Mouse (Mus musculus) testis, adult 2 months (tissue): ENCODE data around the gene Zfp697.
"Not testable (repeated sequence)": the region's sequence is repeated elsewhere in the genome, so short reads cannot be mapped to it uniquely, and the experiment has no call there.

Experiments
- CTCF ChIP-seq: fragments of 200-500 bp; IDR thresholded peaks from 2 replicates; pipeline ENCODE4 v1.5.1; 2012; ENCODE audit warnings: low read depth, mild to moderate bottlenecking, inconsistent platforms, low read length, moderate library complexity; ENCODE audit not compliant: control insufficient read depth, insufficient read depth, insufficient replicate concordance
- POLR2A ChIP-seq: fragments of 200-500 bp; IDR thresholded peaks from 2 replicates; pipeline ENCODE4 v1.6.1; 2012; ENCODE audit warnings: low read depth, mild to moderate bottlenecking, inconsistent platforms, low read length, moderate library complexity; ENCODE audit not compliant: control insufficient read depth

GRCm38 (mm10) chr3:98613540-98613939, 231.3 kb downstream of the Zfp697 start:
- not testable (repeated sequence) for TF ChIP-seq CTCF, POLR2A
